11 mouse cellular contexts compared by ENCODE assay signal in the genomic region with DNA sequence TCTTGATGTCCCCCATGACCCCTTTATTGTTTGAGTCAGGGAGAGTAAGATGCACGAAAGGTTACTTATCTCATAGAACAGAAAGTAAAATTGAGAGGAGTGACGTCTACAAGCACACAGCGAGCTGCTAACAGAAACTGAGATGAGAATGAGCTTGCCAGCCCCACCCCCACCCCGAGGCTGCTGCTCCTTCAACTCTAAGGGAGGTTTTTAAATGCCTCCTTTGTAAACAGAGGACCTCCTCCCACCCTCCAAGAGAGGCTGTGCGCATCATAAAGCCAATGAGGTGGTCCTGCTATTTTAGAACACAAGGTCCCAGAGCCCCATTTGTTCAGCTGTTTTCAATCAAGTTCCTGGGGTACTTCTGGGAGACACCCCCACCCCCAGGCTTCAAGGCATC. TPM values are rescaled to one million over a fixed set of nuclear protein-coding genes. Genes with fewer than 3 reads are reported as not detected.
DNase-seq lines count a peak whose midpoint lies in the region; ATAC-seq and TF ChIP-seq lines count a peak whose summit lies in the region.
"Had no signal": no experiment of that assay in that cellular context is flagged by ENCODE, and none has a peak within 500 bp of the region (broad histone marks: within the 10 kb centered on the region; RNA-seq: fewer than 3 reads in every experiment).

No protein-coding gene starts in this region.

- no peaks in the 10 kb centered on the region for H3K36me3 ChIP-seq in hindbrain, postnatal 0 days (ENCODE audit: insufficient read depth, low read length)
- H3K36me3 ChIP-seq in hindbrain, embryonic 14.5 days (replicated peaks; ENCODE audit: control insufficient read depth, insufficient read depth), result no peaks in the 10 kb centered on the region
- H3K36me3 ChIP-seq in embryonic facial prominence, embryonic 13.5 days, result no peaks in the 10 kb centered on the region
- H3K36me3 ChIP-seq: heart, embryonic 15.5 days had no signal

- ATAC-seq in hindbrain, postnatal 0 days, result no peak
- ATAC-seq in hindbrain, embryonic 14.5 days (ENCODE audit: low FRiP score), result no peak
- ATAC-seq in embryonic facial prominence, embryonic 13.5 days (ENCODE audit: insufficient number of reproducible peaks, insufficient read depth, low FRiP score, low TSS enrichment, low read depth), result no peak
- peak; percentile 72 for ATAC-seq in megakaryocyte-erythroid progenitor cell, adult 5-6 weeks (replicated peaks; ENCODE audit: low FRiP score, low TSS enrichment, poor library complexity, severe bottlenecking)

- no peak for TF ChIP-seq CTCF in hindbrain, postnatal 0 days (IDR thresholded peaks at IDR 0.05; ENCODE audit: low read depth)

- no peaks in the 10 kb centered on the region for H3K4me1 ChIP-seq in hindbrain, postnatal 0 days (ENCODE audit: insufficient read depth, low read length)
- H3K4me1 ChIP-seq in hindbrain, embryonic 14.5 days (replicated peaks; ENCODE audit: control insufficient read depth, insufficient read depth, low read length), result peaks cover 10% of the 10 kb centered on the region
- H3K4me1 ChIP-seq in embryonic facial prominence, embryonic 13.5 days, result peaks cover 55% of the 10 kb centered on the region

- H3K9ac ChIP-seq in hindbrain, postnatal 0 days (replicated peaks; ENCODE audit: low read length), result no peak overlapping the region
- H3K9ac ChIP-seq in hindbrain, embryonic 14.5 days, result no peak overlapping the region
- no peak overlapping the region for H3K9ac ChIP-seq in embryonic facial prominence, embryonic 13.5 days
- H3K9ac ChIP-seq: heart, embryonic 15.5 days had no signal

- H3K4me2 ChIP-seq in hindbrain, postnatal 0 days (ENCODE audit: low read depth, low read length), result no peak overlapping the region
- H3K4me2 ChIP-seq in hindbrain, embryonic 14.5 days (replicated peaks), result no peak overlapping the region
- H3K4me2 ChIP-seq in embryonic facial prominence, embryonic 13.5 days, result peak overlapping the region; percentile 43
- H3K4me2 ChIP-seq: heart, embryonic 15.5 days had no signal

- 23% methylated on average over 5 of the region's 5 CpGs for WGBS in hindbrain, postnatal 0 days
- 18% methylated on average over 5 of the region's 5 CpGs for WGBS in hindbrain, embryonic 14.5 days
- WGBS in embryonic facial prominence, embryonic 13.5 days, result 6% methylated on average over 5 of the region's 5 CpGs

- DNase-seq in hindbrain, postnatal 0 days (ENCODE audit: low spot score), result peak; percentile 12
- no peak for DNase-seq in hindbrain, embryonic 14.5 days (ENCODE audit: low spot score)
- DNase-seq in ES-CJ7 (ENCODE audit: low read depth, low spot score), result peak; percentile 68
- DNase-seq in urinary bladder, postnatal 36 days (ENCODE audit: low spot score in 2 of 2), result no peak
- DNase-seq in cerebellum, postnatal 10 days, result no peak
- DNase-seq: kidney, postnatal 4 days had no signal

- no peak overlapping the region for H3K27ac ChIP-seq in hindbrain, postnatal 0 days
- no peak overlapping the region for H3K27ac ChIP-seq in hindbrain, embryonic 14.5 days
- H3K27ac ChIP-seq in embryonic facial prominence, embryonic 13.5 days, result peak overlapping the region; percentile 83
- H3K27ac ChIP-seq: heart, embryonic 15.5 days had no signal

- no peaks in the 10 kb centered on the region for H3K27me3 ChIP-seq in hindbrain, postnatal 0 days (ENCODE audit: insufficient read depth, low read length)
- no peaks in the 10 kb centered on the region for H3K27me3 ChIP-seq in hindbrain, embryonic 14.5 days (ENCODE audit: control insufficient read depth, insufficient read depth, low read length)
- H3K27me3 ChIP-seq in embryonic facial prominence, embryonic 13.5 days, result no peaks in the 10 kb centered on the region
- H3K27me3 ChIP-seq: heart, embryonic 15.5 days had no signal

- no peaks in the 10 kb centered on the region for H3K9me3 ChIP-seq in hindbrain, postnatal 0 days (ENCODE audit: low read length)
- no peaks in the 10 kb centered on the region for H3K9me3 ChIP-seq in hindbrain, embryonic 14.5 days (ENCODE audit: control insufficient read depth, low read length)
- no peaks in the 10 kb centered on the region for H3K9me3 ChIP-seq in embryonic facial prominence, embryonic 13.5 days
- H3K9me3 ChIP-seq: heart, embryonic 15.5 days had no signal

- no peak overlapping the region for H3K4me3 ChIP-seq in hindbrain, postnatal 0 days (ENCODE audit: low read length)
- H3K4me3 ChIP-seq in hindbrain, embryonic 14.5 days (replicated peaks; ENCODE audit: low read length), result no peak overlapping the region
- no peak overlapping the region for H3K4me3 ChIP-seq in embryonic facial prominence, embryonic 13.5 days
- H3K4me3 ChIP-seq: heart, embryonic 15.5 days had no signal

RNA-seq across cellular contexts. Expression of a gene that starts 11.8 kb away (rescaled TPM):
- total RNA-seq in hindbrain, postnatal 0 days (2014; rRNA removed), result 104 and 116 TPM in 2 replicates
- polyA plus RNA-seq in hindbrain, postnatal 0 days (2015; fragmentation: Nextera tagmentation; extraction: Ambion mirVana), result 55.7 and 56.4 TPM in 2 replicates
- 42.0 and 43.8 TPM in 2 replicates for polyA plus RNA-seq in hindbrain, embryonic 14.5 days (2014; fragmentation: Nextera tagmentation; extraction: Ambion mirVana)
- polyA plus RNA-seq in embryonic facial prominence, embryonic 13.5 days (2015; fragmentation: Nextera tagmentation; extraction: Ambion mirVana), result 108 and 119 TPM in 2 replicates
- total RNA-seq in megakaryocyte-erythroid progenitor cell, adult 5-6 weeks (2014; fragmentation: Nextera tagmentation), result 13.7 and 14.7 TPM in 2 replicates
- total RNA-seq in megakaryocyte-erythroid progenitor cell, adult 5-6 weeks (2017), result 10.7 and 13.7 TPM in 2 replicates

RNA-seq across cellular contexts. Expression of a gene that starts 53.6 kb away (rescaled TPM):
- total RNA-seq in hindbrain, postnatal 0 days (2014; rRNA removed), result not detected in 2 replicates
- 0.19 and 0.25 TPM in 2 replicates for polyA plus RNA-seq in hindbrain, postnatal 0 days (2015; fragmentation: Nextera tagmentation; extraction: Ambion mirVana)
- polyA plus RNA-seq in hindbrain, embryonic 14.5 days (2014; fragmentation: Nextera tagmentation; extraction: Ambion mirVana), result 0.27 and 0.54 TPM in 2 replicates
- 1.5 and 1.7 TPM in 2 replicates for polyA plus RNA-seq in embryonic facial prominence, embryonic 13.5 days (2015; fragmentation: Nextera tagmentation; extraction: Ambion mirVana)
- total RNA-seq in megakaryocyte-erythroid progenitor cell, adult 5-6 weeks (2014; fragmentation: Nextera tagmentation), result not detected in 2 replicates
- not detected in 2 replicates for total RNA-seq in megakaryocyte-erythroid progenitor cell, adult 5-6 weeks (2017)
- total RNA-seq: left cerebral cortex, postnatal 36 days; monocyte, adult 5-6 weeks had no signal

Comparison
In these comparisons a context has a peak if more than half of its experiments do, and no peak if none do; other contexts are left out.
1. DNase-seq: peak in hindbrain, postnatal 0 days (single experiment) and ES-CJ7 (single experiment); none in hindbrain, embryonic 14.5 days (single experiment), urinary bladder, postnatal 36 days (0 of 2) and cerebellum, postnatal 10 days (0 of 2).